Mouse (Mus musculus) heart, postnatal 0 days (tissue): ENCODE data around the gene Rab4a. TPM values are rescaled to one million over a fixed set of nuclear protein-coding genes. Genes with fewer than 3 reads are reported as not detected.

ENCODE experiments used
- ATAC-seq: fragments of 200-750 bp; cut with Nextera tagmentation; 2 replicates; pipeline ENCODE4 v1.8.0; 2017; ENCODE audit warnings: low read depth, moderate number of reproducible peaks, moderate library complexity; ENCODE audit not compliant: insufficient read depth
- DNase-seq: peaks from one replicate; pipeline ENCODE4 v3.0.0-alpha.2; 2016; ENCODE audit warnings: low spot score
- H3K27ac ChIP-seq: fragments of 300-500 bp; sonication (generic); 2 replicates; pipeline ENCODE4 v1.5.1; 2014; ENCODE audit warnings: low read depth, mild to moderate bottlenecking
- H3K27me3 ChIP-seq: fragments of 300-500 bp; sonication (generic); 2 replicates; pipeline ENCODE4 v1.6.1; 2014; ENCODE audit warnings: low read length, mixed read lengths; ENCODE audit not compliant: control insufficient read depth, insufficient read depth
- H3K36me3 ChIP-seq: fragments of 300-500 bp; sonication (generic); replicated peaks from 2 replicates; pipeline ENCODE4 v1.6.1; 2014; ENCODE audit warnings: low read length, mixed read lengths; ENCODE audit not compliant: control insufficient read depth, insufficient read depth
- H3K4me1 ChIP-seq: fragments of 300-500 bp; sonication (generic); 2 replicates; pipeline ENCODE4 v1.6.1; 2014; ENCODE audit warnings: antibody characterized with exemption; ENCODE audit not compliant: control insufficient read depth, insufficient read depth
- H3K4me2 ChIP-seq: fragments of 300-500 bp; sonication (generic); 2 replicates; pipeline ENCODE4 v1.6.1; 2014; ENCODE audit warnings: low read depth, mild to moderate bottlenecking, low read length, moderate library complexity
- H3K4me3 ChIP-seq: fragments of 300-500 bp; sonication (generic); 2 replicates; pipeline ENCODE4 v1.5.1; 2014; ENCODE audit warnings: low read depth, low read length
- H3K9ac ChIP-seq: fragments of 300-500 bp; sonication (generic); replicated peaks from 2 replicates; pipeline ENCODE4 v1.6.1; 2014; ENCODE audit warnings: low read depth, low read length, mixed read lengths
- H3K9me3 ChIP-seq: fragments of 300-500 bp; sonication (generic); replicated peaks from 2 replicates; pipeline ENCODE4 v1.6.1; 2016; ENCODE audit warnings: low read length; ENCODE audit not compliant: control insufficient read depth
- CTCF ChIP-seq: IDR thresholded peaks from 2 replicates; pipeline ENCODE4 v1.5.1; 2016; ENCODE audit warnings: antibody characterized with exemption, control low read depth, low read depth
- EP300 ChIP-seq: IDR thresholded peaks from 2 replicates; pipeline ENCODE4 v1.6.1; 2016; ENCODE audit warnings: antibody characterized with exemption, low read depth
- WGBS: fragments of 180-500 bp; shearing (Covaris S2); extraction: QIAGEN DNeasy Blood & Tissue Kit; methylation state at CpG from one replicate; pipeline ENCODE4 v1.1.7; 2014; 5-methylcytosine and 5-hydroxymethylcytosine counted together
- polyA plus RNA-seq: library from polyadenylated mRNA; unstranded; fragments of >200 nt; fragmentation: Nextera tagmentation; extraction: Ambion mirVana; gene quantifications from 2 replicates; pipeline ENCODE4 v1.2.1, GENCODE M21; 2015
- total RNA-seq: library from RNA; depleted of rRNA; stranded (reverse); fragments of >200 nt; gene quantifications from 2 replicates; pipeline ENCODE4 v1.2.3, GENCODE M21; 2014; ENCODE audit warnings: low replicate concordance

Rab4a gene
- total and polyA plus RNA-seq, 2 experiments from 2014 or later = 13.7 to 30.1 TPM

- DNase-seq (no peak), ATAC-seq (no peak)
- Histone ChIP-seq H3K27me3 (no peaks in the 10 kb centered on the region), H3K4me2 (no peak overlapping the region), H3K27ac (no peak overlapping the region), H3K4me1 (no peaks in the 10 kb centered on the region), H3K9ac (no peak overlapping the region), H3K4me3 (no peak overlapping the region), H3K9me3 (no peaks in the 10 kb centered on the region), H3K36me3 (peaks cover 13% of the 10 kb centered on the region; the same call in 1 of the 2 replicates)
- WGBS = 84% methylated on average over 12 of the region's 12 CpGs
- TF ChIP-seq CTCF (no peak), EP300 (no peak)
These were observed 36.3 kb downstream of the Rab4a start for GRCm38 (mm10) chr8:123842086-123842485.

DNA sequence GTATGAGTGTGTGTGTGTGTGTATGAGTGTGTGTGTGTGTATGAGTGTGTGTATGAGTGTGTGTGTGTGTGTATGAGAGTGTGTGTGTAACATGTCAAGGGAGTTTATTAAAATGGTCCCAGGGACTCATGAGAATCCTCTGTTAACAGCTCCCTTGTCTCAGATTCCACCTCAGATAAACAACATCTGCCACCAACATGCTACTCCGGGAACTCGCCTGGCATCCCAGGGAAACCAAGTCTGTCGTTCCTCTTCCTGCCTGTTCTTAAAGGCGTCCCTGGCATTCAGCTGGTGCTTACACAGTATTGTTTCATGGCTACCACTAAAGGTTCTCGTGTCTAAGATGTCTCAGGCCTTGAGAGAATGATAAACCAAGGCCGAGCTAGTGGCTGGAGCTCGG, 38.6 kb downstream of the Rab4a start:
- ATAC-seq = no peak
- TF ChIP-seq CTCF (no peak), EP300 (no peak)
- no peak overlapping the region for H3K9ac ChIP-seq
- DNase-seq = no peak
- peaks cover 12% of the 10 kb centered on the region; the same call in 1 of the 2 replicates for H3K36me3 ChIP-seq
- H3K27ac ChIP-seq = no peak overlapping the region
- no peaks in the 10 kb centered on the region for H3K4me1 ChIP-seq
- H3K9me3 ChIP-seq = no peaks in the 10 kb centered on the region
- H3K4me2 ChIP-seq = no peak overlapping the region
- no peaks in the 10 kb centered on the region for H3K27me3 ChIP-seq
- 76% methylated on average over 7 of the region's 7 CpGs for WGBS
- no peak overlapping the region for H3K4me3 ChIP-seq

DNA sequence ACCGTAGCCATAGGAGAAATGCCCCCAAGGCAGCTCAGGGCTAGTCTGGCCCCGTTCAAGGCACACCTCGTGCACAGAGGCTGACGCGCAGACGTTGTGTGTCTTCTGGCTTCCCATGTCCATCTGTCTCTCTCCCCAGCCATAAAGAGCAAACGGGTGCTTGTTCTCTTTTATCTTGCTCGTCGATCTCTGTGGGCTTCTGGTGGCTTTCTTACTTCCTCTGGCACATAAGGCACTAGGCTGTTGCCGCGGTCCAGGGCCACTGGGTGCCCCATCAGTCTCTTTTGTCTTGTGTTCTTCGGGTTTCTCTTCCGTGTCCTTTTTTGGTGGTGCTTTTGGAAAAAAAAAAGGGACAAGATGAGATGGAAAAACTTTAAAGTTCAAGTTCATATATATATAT, 39.3 kb downstream of the Rab4a start:
- H3K36me3 ChIP-seq = 0 out of 2 replicates have a peak, but pooled peaks cover 10% of the 10 kb centered on the region
- DNase-seq (no peak), ATAC-seq (no peak)
- H3K9ac ChIP-seq = no peak overlapping the region
- H3K4me3 ChIP-seq = no peak overlapping the region
- no peaks in the 10 kb centered on the region for H3K9me3 ChIP-seq
- H3K27ac ChIP-seq = no peak overlapping the region
- no peaks in the 10 kb centered on the region for H3K27me3 ChIP-seq
- H3K4me2 ChIP-seq = no peak overlapping the region
- no peaks in the 10 kb centered on the region for H3K4me1 ChIP-seq
- WGBS = 86% methylated on average over 13 of the region's 13 CpGs
- TF ChIP-seq EP300 (no peak), CTCF (no peak)

- Histone ChIP-seq H3K27ac (no peak overlapping the region), H3K9ac (no peak overlapping the region), H3K27me3 (no peaks in the 10 kb centered on the region), H3K36me3 (0 out of 2 replicates have a peak, but pooled peaks cover 10% of the 10 kb centered on the region), H3K9me3 (no peaks in the 10 kb centered on the region), H3K4me3 (no peak overlapping the region), H3K4me2 (no peak overlapping the region), H3K4me1 (no peaks in the 10 kb centered on the region)
- WGBS = 87% methylated on average over 10 of the region's 10 CpGs
- ATAC-seq (no peak), DNase-seq (no peak)
- no peak for TF ChIP-seq CTCF
- TF ChIP-seq EP300 = no peak
These were observed 40.2 kb downstream of the Rab4a start for GRCm38 (mm10) chr8:123845991-123846390.

- H3K4me2 ChIP-seq = no peak overlapping the region
- no peaks in the 10 kb centered on the region for H3K9me3 ChIP-seq
- DNase-seq (no peak), ATAC-seq (no peak)
- WGBS = 83% methylated on average over 12 of the region's 12 CpGs
- no peaks in the 10 kb centered on the region for H3K4me1 ChIP-seq
- no peak overlapping the region for H3K9ac ChIP-seq
- no peak overlapping the region for H3K4me3 ChIP-seq
- 0 out of 2 replicates have a peak, but pooled peaks cover 10% of the 10 kb centered on the region for H3K36me3 ChIP-seq
- H3K27me3 ChIP-seq = no peaks in the 10 kb centered on the region
- TF ChIP-seq CTCF (no peak), EP300 (no peak)
- H3K27ac ChIP-seq = no peak overlapping the region
These were observed 40.7 kb downstream of the Rab4a start for GRCm38 (mm10) chr8:123846509-123846908.

- ATAC-seq (no peak), DNase-seq (no peak)
- no peaks in the 10 kb centered on the region for H3K9me3 ChIP-seq
- 50% methylated on average over 3 of the region's 3 CpGs for WGBS
- TF ChIP-seq CTCF = no peak
- TF ChIP-seq EP300 = no peak
- no peaks in the 10 kb centered on the region for H3K27me3 ChIP-seq
- no peak overlapping the region for H3K4me2 ChIP-seq
- H3K27ac ChIP-seq = no peak overlapping the region
- H3K36me3 ChIP-seq = 0 out of 2 replicates have a peak, but pooled peaks cover under 1% of the 10 kb centered on the region
- H3K4me1 ChIP-seq = no peaks in the 10 kb centered on the region
- H3K9ac ChIP-seq = no peak overlapping the region
- H3K4me3 ChIP-seq = no peak overlapping the region
These were observed 41.8 kb downstream of the Rab4a start for GRCm38 (mm10) chr8:123847546-123847945.
